Mouse (Mus musculus) adrenal gland, postnatal 14 days (tissue): ENCODE data around the gene Gnao1. TPM values are rescaled to one million over a fixed set of nuclear protein-coding genes. Genes with fewer than 3 reads are reported as not detected.
A peak's percentile ranks its signal among the peaks of the same experiment; 100 is the strongest.

Experiments
- DNase-seq: peaks from one replicate; pipeline ENCODE4 v3.0.0; 2021; ENCODE audit warnings: mixed read lengths
- total RNA-seq: library from RNA; stranded (reverse); gene quantifications from 2 replicates; pipeline ENCODE4 v1.2.3, GENCODE M21; 2021

The Gnao1 gene
- total RNA-seq, 1 experiment from 2014 or later, result 39.3 TPM

DNA sequence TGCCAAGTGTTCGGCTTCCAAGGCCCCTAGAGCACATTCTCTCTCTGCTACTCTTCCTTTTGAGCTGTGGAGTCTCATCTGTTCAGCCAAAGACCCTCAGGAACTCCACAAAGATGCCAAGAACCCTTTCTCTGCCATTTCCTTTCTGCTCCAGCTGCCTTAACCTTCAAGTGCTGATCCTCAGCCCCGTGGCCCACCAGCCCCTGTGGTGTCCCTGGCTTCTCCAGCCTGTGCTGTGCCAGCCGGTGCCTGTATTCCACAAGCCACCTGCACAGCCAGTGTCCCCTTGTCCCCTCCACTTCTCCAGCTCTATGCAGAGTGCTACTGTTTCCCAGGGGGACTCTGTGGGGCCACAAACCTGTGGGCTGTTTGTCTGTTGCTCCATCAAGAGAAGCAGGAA, 83.8 kb downstream of the Gnao1 start:
- no peak for DNase-seq

DNA sequence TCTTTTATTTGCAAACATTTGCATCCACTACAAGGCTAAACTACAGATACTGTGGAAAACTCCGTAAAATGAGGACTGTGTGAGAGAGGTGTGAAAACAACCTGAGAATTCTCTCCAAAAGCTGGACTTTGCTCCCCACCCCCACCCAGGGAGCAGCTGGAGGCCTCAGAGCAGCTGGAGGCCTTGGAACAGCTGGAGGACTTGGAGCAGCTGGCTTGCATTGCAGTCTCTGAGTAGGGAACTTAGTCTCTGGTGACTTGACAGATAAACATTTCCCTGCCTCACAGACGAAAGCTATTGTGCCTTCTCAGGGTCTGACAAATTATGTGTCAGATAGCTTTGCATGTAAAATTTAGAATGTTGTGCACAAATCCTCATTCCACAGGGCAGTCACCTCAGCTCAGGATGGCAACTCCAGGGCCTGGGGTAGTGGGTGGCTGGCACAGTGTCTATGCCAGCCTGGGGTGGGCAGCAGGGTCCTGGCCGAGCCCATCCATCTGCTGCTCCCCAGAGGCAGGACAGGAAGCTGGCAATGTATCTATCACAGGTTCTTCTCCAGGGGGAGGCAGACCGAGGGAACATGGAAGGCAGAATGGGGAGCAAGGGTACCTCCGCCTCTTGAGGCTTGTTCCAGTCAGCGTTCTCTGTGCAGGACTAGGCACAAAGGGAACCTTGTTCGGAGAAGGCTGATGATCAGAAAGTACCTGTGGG, 87.2 kb downstream of the Gnao1 start:
- DNase-seq, result no peak

DNA sequence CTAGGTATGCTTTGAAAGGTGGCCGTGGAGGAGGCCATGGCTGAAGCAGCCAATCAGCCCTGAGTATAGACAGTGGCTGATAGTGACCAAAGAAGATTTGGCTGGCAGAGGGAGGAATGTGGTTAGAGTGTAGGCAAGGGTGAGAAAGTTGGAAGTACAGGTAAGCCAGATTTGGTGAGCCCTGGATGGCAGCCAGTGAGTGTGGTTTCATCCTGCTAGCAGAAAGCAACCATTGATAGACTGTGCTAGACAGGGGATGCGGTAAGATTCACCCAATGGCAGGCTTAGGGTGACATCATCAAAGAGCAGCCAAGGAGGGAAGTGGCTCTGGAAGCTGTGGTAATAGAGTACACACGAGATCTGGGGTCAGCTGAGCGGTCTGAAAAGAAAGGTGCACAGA, 88.8 kb downstream of the Gnao1 start:
- DNase-seq, result no peak

GRCm38 (mm10) chr8:93902040-93902439, 92.3 kb downstream of the Gnao1 start:
- DNase-seq, result no peak

DNA sequence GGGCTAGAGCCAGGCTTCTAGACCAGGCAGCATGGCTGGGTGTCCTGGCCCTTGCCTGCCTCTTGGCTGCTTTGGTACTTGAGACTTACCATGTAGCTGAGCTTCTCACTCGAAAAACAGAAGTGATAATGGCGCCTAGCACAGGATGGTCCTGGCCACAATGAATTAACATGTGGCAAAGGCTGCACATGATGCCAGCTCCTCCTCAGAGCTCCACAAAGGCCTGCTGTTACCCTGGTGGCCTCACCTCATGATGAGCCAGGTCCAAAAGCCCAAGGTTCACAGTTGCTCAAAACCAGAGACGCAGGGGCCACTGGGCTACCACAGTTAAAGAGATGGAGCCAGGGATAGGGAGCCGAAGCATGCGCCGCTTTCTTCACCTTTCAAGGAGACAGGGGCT, 97.2 kb downstream of the Gnao1 start:
- no peak for DNase-seq

DNA sequence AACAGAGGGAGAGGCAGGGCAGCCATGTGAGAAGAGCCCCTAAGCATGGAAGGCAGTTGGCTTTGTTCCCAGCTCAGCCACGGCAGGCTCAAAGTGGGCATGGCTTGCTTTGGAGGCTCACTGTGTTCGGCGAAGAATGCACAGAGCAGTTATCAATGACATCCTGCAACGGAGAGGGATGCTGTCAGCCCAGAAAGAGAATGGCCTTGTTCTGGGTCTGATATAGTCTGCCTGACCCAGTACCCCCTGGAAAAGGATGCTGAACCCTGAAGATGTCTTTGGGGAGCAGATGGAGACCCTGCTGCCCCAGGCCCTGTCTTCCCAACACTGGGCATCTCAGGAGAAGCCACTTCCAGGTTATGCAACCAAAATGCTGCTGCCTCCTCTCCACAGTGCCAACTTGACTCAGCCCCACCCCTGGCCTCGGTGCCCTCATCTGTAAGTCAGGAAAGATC, 98.2 kb downstream of the Gnao1 start:
- no peak for DNase-seq

DNA sequence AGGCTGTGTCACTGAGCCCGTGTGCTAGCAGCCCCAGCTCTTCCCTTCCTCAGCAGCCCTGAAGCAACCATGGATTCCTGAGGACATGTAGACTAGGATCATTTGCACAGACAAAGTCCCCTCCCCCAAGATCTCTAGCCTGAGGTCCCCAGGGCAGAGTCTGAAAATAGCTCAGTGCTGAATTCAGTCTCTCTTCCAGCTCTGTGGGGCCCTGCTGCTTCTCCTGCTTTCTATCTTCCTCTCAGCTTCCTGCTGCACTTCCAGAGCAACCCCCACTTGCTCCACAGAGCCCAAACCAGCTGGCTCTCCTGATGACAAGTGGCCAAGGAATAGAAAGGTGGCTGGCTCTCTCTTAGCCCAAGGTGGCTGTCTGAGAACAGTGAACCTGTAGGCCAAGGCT, 98.8 kb downstream of the Gnao1 start:
- DNase-seq, result peak; percentile 11

GRCm38 (mm10) chr8:93911715-93912555, 102.2 kb downstream of the Gnao1 start:
- no peak for DNase-seq

GRCm38 (mm10) chr8:93917859-93918421, 108.2 kb downstream of the Gnao1 start:
- peak; percentile 70 for DNase-seq

- DNase-seq, result no peak
These were observed 108.8 kb downstream of the Gnao1 start for GRCm38 (mm10) chr8:93918580-93918979.

DNA sequence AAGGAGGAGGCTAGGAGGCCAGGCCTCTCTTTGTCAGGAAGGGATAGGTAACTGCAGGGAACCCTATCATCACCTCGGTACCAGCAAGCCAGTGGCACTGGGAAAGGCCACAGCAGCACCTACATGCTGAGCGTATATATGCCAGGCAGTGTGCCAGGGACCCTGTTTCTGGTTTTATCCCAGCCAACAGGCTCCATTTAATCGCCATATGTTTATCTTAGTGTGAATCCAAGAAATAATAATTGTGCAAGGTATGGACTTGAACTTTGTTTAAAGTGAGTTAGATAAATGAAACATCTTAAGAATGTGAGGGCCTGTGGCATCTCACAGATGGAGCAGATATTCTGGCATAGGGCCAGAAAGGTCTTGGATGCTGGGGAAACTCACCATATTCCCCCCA, 109.7 kb downstream of the Gnao1 start:
- DNase-seq, result no peak

- no peak for DNase-seq
These were observed 110.3 kb downstream of the Gnao1 start for GRCm38 (mm10) chr8:93919916-93920589.

GRCm38 (mm10) chr8:93920590-93920948, 110.8 kb downstream of the Gnao1 start:
- DNase-seq, result no peak

GRCm38 (mm10) chr8:93923897-93924334, 114.2 kb downstream of the Gnao1 start:
- no peak for DNase-seq

DNA sequence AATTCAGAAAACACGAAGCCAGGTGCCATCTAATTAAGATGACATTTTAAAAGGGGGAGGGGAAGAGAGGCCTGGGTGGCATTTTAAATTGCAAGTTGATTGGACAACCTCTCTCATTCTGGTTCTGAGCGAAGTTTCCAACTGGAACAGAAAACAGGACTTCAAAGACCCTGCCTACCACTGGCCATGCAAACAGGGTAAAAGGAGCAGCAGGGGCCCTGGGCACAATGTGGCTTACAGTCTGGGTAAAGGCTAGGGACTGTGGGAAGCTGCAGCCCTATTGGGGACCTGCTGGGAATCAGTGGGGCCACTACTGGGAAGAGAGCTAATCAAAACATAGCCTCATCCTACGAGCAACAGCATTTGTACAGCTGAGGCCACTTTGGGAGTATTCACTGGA, 115.7 kb downstream of the Gnao1 start:
- no peak for DNase-seq

GRCm38 (mm10) chr8:93929233-93929632, 119.5 kb downstream of the Gnao1 start:
- no peak for DNase-seq

GRCm38 (mm10) chr8:93931336-93931735, 121.6 kb downstream of the Gnao1 start:
- no peak for DNase-seq

GRCm38 (mm10) chr8:93932873-93933272, 123.1 kb downstream of the Gnao1 start:
- DNase-seq, result peak; percentile 88

GRCm38 (mm10) chr8:93933288-93933687, 123.5 kb downstream of the Gnao1 start:
- no peak for DNase-seq

DNA sequence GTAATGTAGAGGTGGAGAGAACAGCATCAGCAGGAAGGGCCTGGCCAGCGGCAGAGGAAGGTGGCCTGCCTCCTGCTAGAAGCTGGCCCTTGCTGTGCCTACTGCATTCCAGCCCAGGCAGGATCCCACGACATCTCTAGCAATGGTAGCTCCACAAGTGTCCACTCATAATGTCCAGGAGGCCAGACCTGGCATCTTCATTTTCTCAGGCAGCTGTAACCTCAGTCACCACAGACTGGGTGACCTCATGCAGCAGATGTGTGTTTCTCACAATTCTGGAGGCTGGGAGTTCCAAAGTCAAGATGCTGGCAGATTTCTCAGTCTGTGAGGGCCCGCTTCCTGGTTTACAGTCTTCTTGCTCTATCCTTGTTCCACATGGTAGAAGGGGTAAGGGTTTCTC, 128.4 kb downstream of the Gnao1 start:
- DNase-seq, result no peak

- no peak for DNase-seq
These were observed 131.0 kb downstream of the Gnao1 start for GRCm38 (mm10) chr8:93940542-93941423.

DNA sequence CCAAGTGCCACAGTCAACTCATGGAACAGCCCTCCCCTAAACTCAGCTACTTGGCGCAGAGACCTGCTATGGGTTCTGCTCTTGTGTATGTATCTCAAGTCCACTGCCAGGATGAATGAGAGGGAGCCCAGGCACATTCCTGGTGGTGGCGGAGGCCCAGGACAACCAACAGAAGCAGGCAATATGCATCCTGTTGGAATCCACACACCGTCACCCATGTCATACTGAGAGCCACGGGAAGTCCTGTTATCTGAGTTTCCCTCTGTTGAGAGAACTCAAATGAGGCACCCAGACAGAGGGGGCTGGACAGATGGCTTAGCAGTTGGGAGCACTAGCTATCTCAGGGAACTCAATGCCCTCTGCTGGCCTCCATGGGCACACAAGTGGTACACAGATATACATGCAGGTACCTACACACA, 131.9 kb downstream of the Gnao1 start:
- DNase-seq, result no peak
